Mouse (Mus musculus) brain, embryonic 14.5 days (tissue): ENCODE measurements around the gene Atp2b1. TPM values are rescaled to one million over a fixed set of nuclear protein-coding genes. Genes with fewer than 3 reads are reported as not detected.

ENCODE experiments used
- DNase-seq: peaks from one replicate; pipeline ENCODE4 v3.0.0-alpha.2; 2011; ENCODE audit warnings: low read depth
- CTCF ChIP-seq: fragments of 200-500 bp; IDR thresholded peaks from 2 replicates; pipeline ENCODE4 v1.5.1; 2012; ENCODE audit warnings: inconsistent platforms, mild to moderate bottlenecking, moderate library complexity, borderline replicate concordance; ENCODE audit not compliant: insufficient read depth, insufficient read length; ENCODE audit errors: extremely low read depth
- POLR2A ChIP-seq: fragments of 200-500 bp; IDR thresholded peaks from 2 replicates; pipeline ENCODE4 v1.6.1; 2012; ENCODE audit warnings: mild to moderate bottlenecking, inconsistent platforms, borderline replicate concordance; ENCODE audit not compliant: poor library complexity, insufficient read depth, insufficient read length, severe bottlenecking; ENCODE audit errors: extremely low read depth
- polyA plus RNA-seq: library from polyadenylated mRNA; depleted of rRNA; stranded (reverse); fragments of >200 nt; gene quantifications from 2 replicates; pipeline ENCODE4 v1.2.3, GENCODE M21; 2012

Gene Atp2b1
- polyA plus RNA-seq, 1 experiment: 92.4 TPM

DNA sequence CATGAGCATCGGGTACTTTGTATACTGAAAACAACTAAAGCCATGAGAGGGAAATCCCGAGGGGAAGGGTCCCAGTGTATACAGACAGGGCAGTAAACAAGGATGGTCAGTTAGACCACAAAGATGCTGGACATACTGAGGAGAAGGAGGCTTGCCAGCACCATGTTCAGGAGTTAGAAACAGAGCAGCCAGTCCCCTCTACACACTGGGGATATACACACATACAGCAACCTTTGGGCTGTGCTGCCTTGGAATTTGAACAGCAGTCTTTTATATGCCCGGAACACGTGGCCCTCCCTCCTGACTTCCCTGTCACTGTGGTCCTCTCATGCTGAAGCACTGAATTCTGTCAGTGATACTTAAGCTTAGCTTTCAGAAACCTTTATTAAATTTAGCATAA is 10.9 kb downstream of the Atp2b1 start:
- no peak for DNase-seq
- TF ChIP-seq POLR2A (no peak), CTCF (no peak)

DNA sequence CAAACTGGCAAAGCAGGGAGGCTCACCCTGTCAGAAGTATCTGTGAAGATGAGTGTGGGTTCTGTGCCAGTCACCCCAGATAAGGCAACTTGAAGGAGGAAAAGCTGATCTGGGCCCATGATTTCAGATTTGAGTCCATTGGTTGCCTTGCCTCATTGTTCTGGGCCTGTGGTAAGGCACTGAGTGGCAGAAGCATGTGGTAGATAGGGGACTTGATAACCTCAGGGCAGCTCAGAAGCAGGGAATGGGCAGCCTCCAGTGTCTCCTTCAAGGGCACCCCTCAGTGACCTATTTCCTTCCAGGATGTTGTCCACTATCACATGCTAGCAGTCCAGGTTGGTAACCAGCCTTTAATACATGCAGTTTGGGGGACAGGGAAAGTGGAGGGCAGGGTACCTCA is 12.8 kb downstream of the Atp2b1 start:
- no peak for DNase-seq
- no peak for TF ChIP-seq POLR2A
- no peak for TF ChIP-seq CTCF

- no peak for DNase-seq
Observed at GRCm38 (mm10) chr10:98929444-98929843, 15.2 kb downstream of the Atp2b1 start.

DNA sequence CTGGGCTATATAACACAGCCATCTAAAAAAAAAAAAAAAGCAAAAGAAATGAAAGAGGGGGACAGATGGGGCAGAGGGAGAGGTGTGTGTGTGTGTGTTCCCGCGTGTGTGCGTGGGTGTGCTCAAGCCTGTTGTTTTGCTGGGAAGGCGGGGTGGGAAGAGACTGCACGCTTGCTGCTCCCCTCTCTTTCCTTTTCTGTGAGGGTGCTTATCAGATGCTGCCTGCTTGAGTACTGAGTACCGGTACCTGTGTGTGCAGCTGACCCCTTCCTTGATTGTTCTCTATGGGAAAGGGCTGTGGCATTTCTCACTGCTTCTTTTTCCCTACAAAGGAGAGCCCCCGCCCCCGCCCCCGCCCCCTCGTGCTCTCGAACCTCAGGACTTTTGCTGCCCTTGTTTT is 15.9 kb downstream of the Atp2b1 start:
- no peak for DNase-seq

More at GRCm38 (mm10) chr10:98929444-98929843, 15.2 kb downstream of the Atp2b1 start:
- TF ChIP-seq CTCF: no peak
- TF ChIP-seq POLR2A: no peak

DNA sequence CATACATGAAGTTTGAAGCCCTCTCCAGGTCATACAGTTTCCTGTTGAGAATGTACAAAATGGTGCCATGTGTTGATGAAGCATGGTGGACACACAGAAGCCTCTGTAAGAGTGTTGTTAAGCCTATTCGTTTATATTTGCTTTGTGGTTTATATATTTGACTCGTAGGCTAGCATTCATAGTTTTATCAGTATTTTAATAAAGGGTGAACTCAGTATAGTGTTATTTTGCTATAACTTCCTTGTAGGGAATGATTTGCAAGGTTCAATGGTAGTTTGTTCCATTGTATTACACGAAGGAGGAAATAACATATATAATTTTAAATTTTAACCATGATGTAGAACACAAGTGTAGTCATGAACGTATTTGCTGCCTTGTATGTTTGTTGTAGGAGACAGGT is 25.9 kb downstream of the Atp2b1 start:
- DNase-seq: no peak
- no peak for TF ChIP-seq CTCF
- no peak for TF ChIP-seq POLR2A

More for the DNA sequence above, 15.9 kb downstream of the Atp2b1 start:
- TF ChIP-seq POLR2A: no peak
- TF ChIP-seq CTCF: no peak

GRCm38 (mm10) chr10:98940799-98941198 is 26.6 kb downstream of the Atp2b1 start:
- TF ChIP-seq CTCF (no peak), POLR2A (no peak)
- no peak for DNase-seq

DNA sequence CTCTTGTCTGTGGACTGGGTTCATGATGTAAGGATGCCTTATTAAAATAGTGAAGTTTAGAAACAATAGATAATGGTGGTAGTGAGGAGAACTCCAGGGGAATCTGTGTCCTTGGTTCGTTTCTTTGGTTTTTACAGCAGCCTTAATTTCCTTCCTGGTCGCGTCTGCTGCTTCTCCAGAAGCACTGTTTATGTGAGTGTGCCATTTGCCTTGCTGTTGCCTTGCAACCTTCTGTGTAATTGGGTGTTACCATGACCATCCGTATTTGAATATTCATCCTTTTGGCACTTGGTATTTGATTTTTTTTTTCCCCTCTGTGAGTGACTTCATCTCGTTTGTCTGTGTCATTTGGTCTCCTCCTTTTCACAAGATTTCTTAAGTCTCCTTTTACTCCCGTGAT is 27.8 kb downstream of the Atp2b1 start:
- peak; percentile 43 for DNase-seq
- TF ChIP-seq CTCF (no peak), POLR2A (no peak)

GRCm38 (mm10) chr10:98942999-98943398 is 28.8 kb downstream of the Atp2b1 start:
- no peak for TF ChIP-seq CTCF
- TF ChIP-seq POLR2A: no peak
- no peak for DNase-seq

GRCm38 (mm10) chr10:98943894-98944293 is 29.7 kb downstream of the Atp2b1 start:
- no peak for TF ChIP-seq POLR2A
- no peak for TF ChIP-seq CTCF

GRCm38 (mm10) chr10:98946031-98946791 is 32.0 kb downstream of the Atp2b1 start:
- TF ChIP-seq POLR2A (no peak), CTCF (no peak)
- DNase-seq: peak; percentile 26

More at GRCm38 (mm10) chr10:98943894-98944293, 29.7 kb downstream of the Atp2b1 start:
- DNase-seq: no peak

GRCm38 (mm10) chr10:98947206-98947605 is 33.0 kb downstream of the Atp2b1 start:
- no peak for TF ChIP-seq POLR2A
- no peak for TF ChIP-seq CTCF

DNA sequence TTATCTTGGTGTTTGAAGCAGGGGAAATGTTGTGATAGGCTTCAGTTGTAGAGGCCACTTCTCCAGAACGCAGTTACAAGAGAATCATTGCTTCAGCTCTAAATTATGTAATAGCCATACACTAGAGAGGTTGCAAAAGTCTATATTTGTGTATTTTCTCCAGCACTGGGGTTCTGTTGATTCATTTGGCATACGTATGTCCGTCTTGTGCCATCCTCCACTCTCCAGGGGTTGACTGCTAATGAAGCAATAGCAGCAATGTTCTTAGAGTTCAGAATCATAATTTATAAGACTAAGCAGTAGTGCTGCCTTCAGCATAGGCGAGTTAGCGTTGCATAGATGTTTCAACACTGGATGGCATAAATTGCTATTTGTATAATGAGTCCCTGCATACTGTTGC is 33.9 kb downstream of the Atp2b1 start:
- TF ChIP-seq CTCF (no peak), POLR2A (no peak)
- DNase-seq: no peak

More at GRCm38 (mm10) chr10:98947206-98947605, 33.0 kb downstream of the Atp2b1 start:
- no peak for DNase-seq
